Mouse (Mus musculus) left cerebral cortex, adult 8-10 months (tissue): Measurements from ENCODE around the gene Abcg1. TPM values are rescaled to one million over a fixed set of nuclear protein-coding genes. Genes with fewer than 3 reads are reported as not detected.

ENCODE experiments used
- DNase-seq, 2 experiments: peaks; one replicate each; pipeline ENCODE4 v3.0.0; 2022; ENCODE audit warnings: low spot score in 2 of 2
- total RNA-seq, 4 experiments: library from RNA; stranded (reverse); gene quantifications; 2 replicates each; pipeline ENCODE4 v1.2.4; 2022

Abcg1 gene
- total RNA-seq, result 10 to 100 TPM; 83.1 to 94.3 (median 83.4) TPM

- peak; percentile 59 to 61 for DNase-seq
These were observed at the start of gene Abcg1 for GRCm38 (mm10) chr17:31057151-31057890. TSS of gene Abcg1 (plus strand) at chr17:31057675.

GRCm38 (mm10) chr17:31008416-31008815, 49.1 kb upstream of the Abcg1 start:
- DNase-seq, result no peak

- DNase-seq, result no peak
These were observed 45.7 kb upstream of the Abcg1 start for GRCm38 (mm10) chr17:31011551-31012394.

GRCm38 (mm10) chr17:31018267-31018666, 39.2 kb upstream of the Abcg1 start:
- no peak for DNase-seq

GRCm38 (mm10) chr17:31019505-31019904, 38.0 kb upstream of the Abcg1 start:
- peak in 1 of 2 experiments; percentile 39 for DNase-seq

GRCm38 (mm10) chr17:31020078-31020477, 37.4 kb upstream of the Abcg1 start:
- DNase-seq, result no peak

GRCm38 (mm10) chr17:31021276-31021675, 36.2 kb upstream of the Abcg1 start:
- peak in 1 of 2 experiments; percentile 43 for DNase-seq

- DNase-seq, result no peak
These were observed 33.2 kb upstream of the Abcg1 start for GRCm38 (mm10) chr17:31024125-31024781.

GRCm38 (mm10) chr17:31024782-31025125, 32.7 kb upstream of the Abcg1 start:
- DNase-seq, result no peak

- DNase-seq, result no peak
These were observed 30.5 kb upstream of the Abcg1 start for GRCm38 (mm10) chr17:31026986-31027385.

GRCm38 (mm10) chr17:31027723-31028122, 29.8 kb upstream of the Abcg1 start:
- DNase-seq, result no peak

- no peak for DNase-seq
These were observed 28.6 kb upstream of the Abcg1 start for GRCm38 (mm10) chr17:31028821-31029370.

GRCm38 (mm10) chr17:31029407-31029806, 28.1 kb upstream of the Abcg1 start:
- no peak for DNase-seq

- DNase-seq, result no peak
These were observed 25.1 kb upstream of the Abcg1 start for GRCm38 (mm10) chr17:31032341-31032740.

GRCm38 (mm10) chr17:31033251-31033650, 24.2 kb upstream of the Abcg1 start:
- no peak for DNase-seq

GRCm38 (mm10) chr17:31034165-31034564, 23.3 kb upstream of the Abcg1 start:
- DNase-seq, result no peak

GRCm38 (mm10) chr17:31034674-31035356, 22.7 kb upstream of the Abcg1 start:
- no peak for DNase-seq

- DNase-seq, result peak; percentile 46 to 69
These were observed 21.2 kb upstream of the Abcg1 start for GRCm38 (mm10) chr17:31036168-31036876.

- no peak for DNase-seq
These were observed 20.1 kb upstream of the Abcg1 start for GRCm38 (mm10) chr17:31037331-31037730.

- DNase-seq, result no peak
These were observed 19.1 kb upstream of the Abcg1 start for GRCm38 (mm10) chr17:31038381-31038780.
